Mouse (Mus musculus): Measurements from ENCODE around the gene Ppfibp2. TPM values are rescaled to one million over a fixed set of nuclear protein-coding genes. Genes with fewer than 3 reads are reported as not detected.
A peak's percentile ranks its signal among the peaks of the same experiment; 100 is the strongest.

The Ppfibp2 gene
- total RNA-seq, 2 experiments from 2014 or later, result 6.9 TPM

DNA sequence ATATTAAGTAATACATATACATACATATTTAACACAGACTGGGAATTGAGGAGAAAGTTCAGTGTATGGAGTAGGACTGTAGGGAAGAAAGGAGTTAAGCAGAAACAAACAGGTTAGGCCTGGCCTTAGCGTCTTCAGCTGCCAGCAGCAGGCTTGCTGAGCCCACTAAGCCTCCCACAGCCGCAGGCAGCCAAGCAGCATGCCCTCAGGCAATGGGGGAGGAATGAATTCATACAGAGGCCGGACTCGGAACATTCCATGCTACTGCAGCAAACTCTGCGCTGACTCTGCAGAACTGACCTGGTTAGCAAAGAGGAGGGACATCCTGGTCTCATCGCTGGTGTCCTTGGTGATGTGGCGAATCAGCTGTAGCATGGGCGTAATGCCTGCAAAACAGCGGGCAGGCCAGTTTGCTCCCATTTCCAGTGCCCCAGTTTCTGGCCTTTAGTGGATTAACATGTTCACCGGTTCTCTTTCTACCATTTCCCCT, 157.1 kb downstream of the Ppfibp2 start:
- H3K4me3 ChIP-seq, result no peak overlapping the region
- no peak overlapping the region for H3K27ac ChIP-seq
- no peak for TF ChIP-seq CTCF (IDR thresholded peaks at IDR 0.05)
- intact Hi-C loops (cut with DNase I), result no loop called here
- no peak for DNase-seq (ENCODE audit: extremely low spot score in 1 of 2, low spot score in 2 of 2)

- DNase-seq (ENCODE audit: extremely low spot score in 1 of 2, low spot score in 2 of 2), result no peak
- H3K4me3 ChIP-seq, result no peak overlapping the region
- no peak for TF ChIP-seq CTCF (IDR thresholded peaks at IDR 0.05)
- intact Hi-C loops (cut with DNase I), result no loop called here
- no peak overlapping the region for H3K27ac ChIP-seq
Observed at GRCm38 (mm10) chr7:107755905-107756304, 160.9 kb downstream of the Ppfibp2 start.

DNA sequence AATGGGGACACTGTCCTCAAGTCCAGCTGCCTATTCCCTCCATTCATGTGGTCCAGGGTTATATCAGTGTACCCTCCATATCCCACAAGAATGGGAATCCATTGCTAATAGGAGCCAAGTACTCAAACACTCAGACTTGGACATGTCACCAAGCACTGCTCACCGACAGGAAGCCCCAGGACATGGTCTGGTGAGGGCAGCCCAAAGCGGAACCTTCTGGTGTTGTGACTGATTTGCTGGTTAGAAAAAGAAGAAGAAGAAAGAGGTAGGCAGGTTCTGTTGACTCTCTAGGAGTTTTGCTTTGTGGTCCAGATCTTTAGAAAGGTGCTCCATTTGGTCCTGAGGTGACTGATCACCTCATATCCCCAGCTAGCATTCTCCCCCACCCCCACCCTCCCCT, 161.7 kb downstream of the Ppfibp2 start:
- intact Hi-C loops (cut with DNase I), result no loop called here
- no peak overlapping the region for H3K4me3 ChIP-seq
- no peak for TF ChIP-seq CTCF (IDR thresholded peaks at IDR 0.05)

GRCm38 (mm10) chr7:107757308-107758151, 162.5 kb downstream of the Ppfibp2 start, which contains the start of gene Cyb5r2:
TSS of gene Cyb5r2 (minus strand) at chr7:107758032.
- Histone ChIP-seq H3K27ac (no peak within 1 kb of the TSS), H3K4me3 (peak within 1 kb of the TSS; percentile 28)
- intact Hi-C loops (cut with DNase I), result no loop called here
- DNase-seq (ENCODE audit: extremely low spot score in 1 of 2, low spot score in 2 of 2), result no peak
- TF ChIP-seq CTCF (IDR thresholded peaks at IDR 0.05), result no peak

More for the DNA sequence above, 161.7 kb downstream of the Ppfibp2 start:
- DNase-seq (ENCODE audit: extremely low spot score in 1 of 2, low spot score in 2 of 2), result no peak
- H3K27ac ChIP-seq, result no peak overlapping the region

DNA sequence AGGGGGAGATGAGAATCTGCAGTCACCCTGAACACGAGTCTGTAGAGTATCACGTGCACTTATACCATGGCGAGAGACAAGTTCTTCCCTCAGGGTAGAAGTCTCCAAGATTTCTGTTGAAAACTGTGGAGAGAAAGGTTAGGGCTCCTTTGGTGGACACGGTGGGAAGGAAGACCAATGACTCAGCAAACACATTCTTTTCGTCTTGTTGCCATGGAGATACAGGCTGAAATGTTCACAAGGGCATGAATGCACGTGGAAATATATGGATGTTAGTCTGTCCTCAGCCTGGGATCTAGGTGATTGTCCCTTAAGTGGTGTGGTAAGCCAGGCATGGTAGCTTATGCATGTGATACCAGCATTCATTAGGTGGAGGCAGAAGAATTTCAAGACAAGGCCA, 175.8 kb downstream of the Ppfibp2 start:
- intact Hi-C loops (cut with DNase I), result no loop called here
- Histone ChIP-seq H3K4me3 (no peak overlapping the region), H3K27ac (no peak overlapping the region)
- TF ChIP-seq CTCF (IDR thresholded peaks at IDR 0.05), result no peak
- no peak for DNase-seq (ENCODE audit: extremely low spot score in 1 of 2, low spot score in 2 of 2)

DNA sequence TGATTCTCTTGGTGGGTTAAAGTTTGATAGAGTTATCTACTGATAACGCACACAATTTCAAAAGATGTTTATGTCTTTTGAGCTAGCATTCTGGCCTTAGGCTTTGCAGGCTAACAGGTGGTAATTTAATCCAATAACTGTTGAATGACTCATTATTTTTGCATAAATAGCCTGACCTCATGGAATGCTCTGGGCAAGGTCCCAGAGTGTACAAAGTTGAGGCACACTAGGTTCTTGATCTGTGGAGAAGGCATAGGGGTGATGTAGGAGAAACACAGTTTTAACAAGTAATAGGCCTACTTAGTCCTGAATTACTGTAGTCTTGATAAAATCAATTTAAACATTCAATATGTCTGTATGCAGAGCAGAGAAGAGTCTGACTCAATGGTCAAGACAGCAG, 183.2 kb downstream of the Ppfibp2 start:
- Histone ChIP-seq H3K4me3 (no peak overlapping the region), H3K27ac (no peak overlapping the region)
- intact Hi-C loops (cut with DNase I), result loop anchor here (5.0 kb wide), 1 partner anchor 116 kb away; no protein-coding TSS in a partner anchor
- DNase-seq (ENCODE audit: extremely low spot score in 1 of 2, low spot score in 2 of 2), result no peak
- no peak for TF ChIP-seq CTCF (IDR thresholded peaks at IDR 0.05)

DNA sequence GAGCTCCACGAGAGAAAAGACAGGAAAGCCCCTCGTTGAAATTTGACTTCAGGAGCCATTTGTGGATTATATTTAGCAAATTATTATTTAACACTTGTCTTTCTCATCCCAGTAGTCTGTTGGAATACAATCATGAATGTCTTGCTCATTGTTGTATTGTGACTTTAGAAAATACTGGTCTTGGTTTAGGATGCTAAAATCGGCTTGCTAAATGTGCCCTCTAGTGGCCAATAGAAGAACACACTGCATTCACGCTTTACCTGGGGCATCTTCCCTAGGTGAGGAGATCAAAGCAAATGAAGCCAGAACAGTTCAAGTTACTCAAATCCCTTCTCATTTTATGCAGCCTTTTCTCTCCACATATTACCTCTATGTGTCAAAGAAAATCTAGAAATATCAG, 184.6 kb downstream of the Ppfibp2 start:
- intact Hi-C loops (cut with DNase I), result loop anchor here (1.0 to 5.0 kb wide), 2 partner anchors 30 to 117 kb away; no protein-coding TSS in a partner anchor
- H3K27ac ChIP-seq, result no peak overlapping the region
- H3K4me3 ChIP-seq, result no peak overlapping the region
- DNase-seq (ENCODE audit: extremely low spot score in 1 of 2, low spot score in 2 of 2), result no peak
- TF ChIP-seq CTCF (IDR thresholded peaks at IDR 0.05), result peak; percentile 87

GRCm38 (mm10) chr7:107787977-107788620, 193.1 kb downstream of the Ppfibp2 start:
- no peak overlapping the region for H3K4me3 ChIP-seq
- H3K27ac ChIP-seq, result no peak overlapping the region
- peak; percentile 87 for TF ChIP-seq CTCF (IDR thresholded peaks at IDR 0.05)
- intact Hi-C loops (cut with DNase I), result loop anchor here (5.0 kb wide), 1 partner anchor 571 kb away; no protein-coding TSS in a partner anchor
- peak in 1 of 2 experiments; percentile 15 for DNase-seq (ENCODE audit: extremely low spot score in 1 of 2, low spot score in 2 of 2)

- no peak for DNase-seq (ENCODE audit: extremely low spot score in 1 of 2, low spot score in 2 of 2)
- Histone ChIP-seq H3K4me3 (no peak overlapping the region), H3K27ac (no peak overlapping the region)
- no peak for TF ChIP-seq CTCF (IDR thresholded peaks at IDR 0.05)
- intact Hi-C loops (cut with DNase I), result no loop called here
Observed at GRCm38 (mm10) chr7:107796500-107796899, 201.5 kb downstream of the Ppfibp2 start.

Other genes starting within 250 kb of the Ppfibp2 start
- gene Syt9, start 224.5 kb upstream of the Ppfibp2 start, total RNA-seq (2021), result 10 to 100 TPM in 1 of 2 experiments, 1 to 10 TPM in 1; 8.3 to 10.8 TPM
- 1 to 10 TPM; 8.3 to 9.2 TPM for gene Olfml1, start 27.8 kb upstream of the Ppfibp2 start, total RNA-seq (2021)
- gene 5330417H12Rik, start 30.0 kb downstream of the Ppfibp2 start, total RNA-seq (2021), result not detected
- gene Cyb5r2, start 162.8 kb downstream of the Ppfibp2 start, total RNA-seq (2021), result not detected
- gene Ovch2, start 206.0 kb downstream of the Ppfibp2 start, total RNA-seq (2021), result not detected
- not detected for gene Olfr467, start 217.1 kb downstream of the Ppfibp2 start, total RNA-seq (2021)
- gene Olfr469, start 230.3 kb downstream of the Ppfibp2 start, total RNA-seq (2021), result not detected

Data from left cerebral cortex, adult 2 months (tissue).